Mouse (Mus musculus) adrenal gland, postnatal 25 days (tissue): ENCODE measurements around the gene Olfr304. TPM values are rescaled to one million over a fixed set of nuclear protein-coding genes. Genes with fewer than 3 reads are reported as not detected.
"Not testable (repeated sequence)": the region's sequence is repeated elsewhere in the genome, so short reads cannot be mapped to it uniquely, and the experiment has no call there.

Experiments used
- DNase-seq: peaks from one replicate; pipeline ENCODE4 v3.0.0; 2021; ENCODE audit warnings: mixed read lengths
- long read RNA-seq: library from polyadenylated mRNA; stranded (forward); transcript quantifications from one replicate; pipeline ENCODE4 v2.0.0, GENCODE M21; 2021
- total RNA-seq: library from RNA; stranded (reverse); gene quantifications from 2 replicates; pipeline ENCODE4 v1.2.3, GENCODE M21; 2021

The Olfr304 gene
- not detected in 2 replicates for total RNA-seq
- long read RNA-seq = 0 reads

DNA sequence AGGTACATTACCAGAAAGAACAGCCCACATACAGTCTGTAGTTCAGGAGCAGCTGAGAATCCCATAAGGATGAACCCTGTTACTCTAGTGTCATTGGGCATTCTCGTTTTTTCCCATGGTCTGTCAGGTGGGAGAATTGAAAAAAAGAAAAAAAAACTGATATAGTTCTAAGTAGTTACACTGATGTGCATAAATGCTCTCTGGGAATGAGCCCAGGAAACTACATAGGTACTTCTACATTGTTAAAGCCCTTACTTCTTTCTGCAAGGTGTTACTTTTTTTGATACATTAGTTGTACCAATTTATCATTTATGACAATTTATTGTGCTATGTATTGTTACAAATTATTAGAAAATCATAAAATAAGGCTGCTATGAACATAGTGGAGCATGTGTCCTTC, at the start of gene Olfr304:
Gene Olfr304 (minus strand): TSS at position 101 of the 400 bp plus-strand sequence.
- no peak for DNase-seq

DNA sequence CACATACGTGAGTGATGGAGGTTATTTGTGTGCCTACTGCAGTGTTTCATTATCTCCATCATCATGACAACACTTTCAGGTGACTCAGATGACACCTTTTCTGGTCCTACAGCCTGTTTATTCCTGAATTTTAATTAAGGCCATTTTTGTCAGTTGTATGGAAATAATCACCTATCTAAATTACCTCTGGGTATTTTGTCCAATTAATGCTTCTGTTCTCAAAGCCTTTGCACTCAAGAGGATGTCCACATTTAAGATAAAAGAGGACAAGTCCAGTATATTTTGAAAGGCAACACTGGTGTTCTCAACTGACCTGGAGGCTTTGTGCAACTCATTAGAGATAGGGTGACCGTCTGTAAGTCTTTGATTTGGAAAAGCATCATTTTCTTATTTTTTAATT, 17.1 kb upstream of the Olfr304 start, which contains the start of gene Olfr301:
Gene Olfr301 (plus strand): TSS at position 301 of the 400 bp plus-strand sequence.
- DNase-seq = no peak

DNA sequence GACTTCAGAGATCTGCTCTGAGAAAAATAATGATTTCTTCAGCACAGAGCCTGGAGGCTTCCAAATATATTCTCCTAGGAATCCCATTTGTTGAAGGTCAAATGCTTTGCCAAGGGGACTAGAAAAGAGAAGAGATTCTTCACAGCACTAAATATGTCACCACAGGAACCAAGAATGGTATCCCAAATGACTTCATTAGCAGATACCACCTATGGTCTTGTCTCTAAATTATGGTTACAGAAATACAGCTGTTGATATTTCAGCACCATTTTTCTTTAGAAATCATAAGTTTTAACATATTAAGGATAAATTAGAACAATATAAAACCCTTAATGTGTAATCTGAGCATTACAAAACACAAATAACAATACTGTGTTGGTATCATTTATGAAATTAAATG, 11.2 kb upstream of the Olfr304 start, which contains the start of gene Olfr303:
Gene Olfr303 (minus strand): TSS at position 101 of the 400 bp plus-strand sequence.
- no peak for DNase-seq

DNA sequence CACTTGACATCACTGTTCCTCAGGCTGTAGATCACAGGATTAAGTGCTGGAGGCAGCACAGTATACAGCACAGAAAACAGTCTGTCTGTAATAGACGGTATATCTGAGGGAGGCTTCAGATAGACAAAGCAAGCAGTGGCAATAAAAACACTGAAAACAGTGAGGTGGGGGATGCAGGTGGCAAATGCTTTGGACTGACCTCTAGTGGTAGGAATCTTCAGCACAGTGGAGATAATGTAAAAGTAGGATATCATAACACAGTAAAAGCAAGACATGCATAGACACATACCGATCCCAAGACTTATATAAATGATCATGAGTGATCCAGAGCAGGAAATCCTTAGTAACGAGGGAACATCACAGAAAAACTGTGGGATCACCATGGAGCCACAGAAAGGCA, 689 bp downstream of the Olfr304 start:
- DNase-seq = no peak

DNA sequence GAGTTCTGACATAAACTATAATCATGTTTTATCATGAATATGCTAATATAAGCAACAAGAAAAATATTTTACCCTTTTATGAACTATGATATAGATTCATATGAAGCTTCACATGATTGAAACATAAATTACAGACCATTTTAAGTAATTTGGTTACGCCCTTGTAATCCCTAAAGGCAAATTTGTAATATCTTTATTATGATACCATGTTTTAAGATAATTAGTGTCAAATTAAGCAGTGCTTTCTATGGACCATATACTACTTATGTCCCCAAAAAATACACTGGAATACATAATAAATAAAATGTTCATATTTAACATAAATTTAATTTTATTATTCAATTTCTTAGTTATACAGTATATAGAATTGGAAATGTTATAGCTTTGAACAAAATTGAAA, 19.6 kb downstream of the Olfr304 start, which contains the start of gene Olfr305:
Gene Olfr305 (minus strand): TSS at position 101 of the 400 bp plus-strand sequence.
- no peak for DNase-seq

DNA sequence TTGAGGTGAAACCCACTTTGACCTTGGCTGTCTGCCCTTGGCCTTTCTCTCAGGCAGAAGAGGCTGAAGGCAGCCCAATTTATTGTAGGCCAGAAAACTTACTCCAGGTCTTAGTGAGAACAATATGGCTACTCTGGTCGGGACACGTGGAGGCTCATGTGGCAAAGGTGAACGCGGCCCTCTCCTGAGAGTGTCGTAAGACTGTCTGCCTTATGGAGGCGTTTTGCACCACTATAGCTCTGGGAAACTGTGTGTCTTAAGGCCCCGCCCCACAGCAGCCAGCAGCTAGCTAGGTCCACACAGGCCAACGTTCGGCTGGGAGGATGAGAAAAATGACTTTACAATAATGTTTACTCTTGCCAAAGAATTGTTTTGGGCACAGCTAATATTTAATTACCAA, 40.2 kb downstream of the Olfr304 start:
- not testable (repeated sequence) for DNase-seq

DNA sequence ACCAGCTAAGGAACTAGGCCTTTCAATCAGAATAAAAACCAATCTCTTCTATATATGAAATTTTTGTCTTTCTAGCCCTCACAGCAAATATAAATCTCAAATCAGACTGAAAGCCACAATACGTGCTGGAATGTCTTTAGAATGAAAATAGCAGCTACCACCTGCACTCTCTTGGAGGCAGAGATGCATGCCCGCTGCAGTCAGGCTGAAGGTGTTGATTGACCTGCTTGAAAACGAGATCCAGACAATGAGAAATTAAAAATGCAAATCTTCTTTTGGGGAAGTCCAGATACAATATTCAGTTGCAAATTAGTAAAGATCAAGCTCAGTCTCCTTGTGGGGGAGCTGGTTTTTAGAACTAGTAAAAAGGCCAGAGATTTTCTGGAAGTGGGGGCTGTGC, 42.2 kb downstream of the Olfr304 start:
- DNase-seq = no peak

DNA sequence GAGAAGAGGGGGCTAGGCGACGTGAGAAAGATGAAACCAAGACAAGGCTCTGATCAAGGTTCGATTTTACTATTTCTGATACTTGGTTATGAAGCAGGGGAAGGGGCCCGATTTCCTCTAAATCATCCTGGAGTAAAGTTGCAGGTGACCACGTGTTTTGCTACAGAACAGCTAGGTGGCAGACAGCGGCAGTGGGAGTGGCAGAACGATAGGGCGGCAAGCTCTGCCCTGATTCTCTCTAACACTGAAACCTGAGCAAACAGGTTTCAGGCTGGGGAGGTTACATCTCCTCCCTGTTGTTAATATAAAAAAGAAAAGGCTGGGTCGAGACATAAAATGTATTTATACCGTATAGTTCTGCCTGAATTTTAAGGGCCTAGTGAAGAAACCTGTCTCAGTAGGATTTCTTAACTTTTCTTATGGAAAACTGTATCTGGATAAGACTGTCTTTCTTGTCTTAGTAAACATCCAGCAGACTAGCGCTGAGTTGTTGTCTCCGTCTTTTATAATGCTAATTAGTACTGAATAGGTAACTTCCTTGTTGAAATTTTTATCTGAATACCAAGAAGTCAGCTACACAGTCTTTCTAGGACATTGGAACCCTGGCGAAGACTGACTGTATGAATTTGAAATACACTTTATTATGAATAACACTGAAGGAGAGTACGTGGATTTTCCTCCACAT, 43.4 kb downstream of the Olfr304 start:
- DNase-seq = no peak

DNA sequence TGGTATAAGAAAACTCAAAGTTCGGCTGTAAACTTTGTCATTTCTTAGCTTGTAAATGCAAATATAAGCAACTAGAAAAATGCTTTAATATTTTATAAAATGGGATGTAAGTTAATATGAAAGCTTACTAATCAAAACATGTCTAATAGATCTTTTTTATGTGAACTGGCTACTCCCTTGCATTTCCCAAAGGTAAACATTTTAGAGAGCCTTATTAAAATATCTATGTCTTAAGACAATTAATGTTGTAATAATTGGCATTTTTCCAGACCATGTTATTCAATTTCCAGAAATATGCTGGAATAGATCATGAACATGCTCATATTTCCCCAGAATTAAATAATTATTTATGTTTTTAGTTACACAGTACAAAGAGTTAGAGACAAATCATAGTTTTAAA, 49.0 kb downstream of the Olfr304 start, which contains the start of gene Olfr307:
Gene Olfr307 (minus strand): TSS at position 101 of the 400 bp plus-strand sequence.
- no peak for DNase-seq

Other genes starting within 250 kb of the Olfr304 start
- gene Vmn2r75, start 214.9 kb downstream of the Olfr304 start, total RNA-seq = not detected in 2 replicates
- gene Vmn2r76, start 140.3 kb downstream of the Olfr304 start, total RNA-seq = not detected in 2 replicates
- gene Olfr310, start 109.5 kb downstream of the Olfr304 start, total RNA-seq = not detected in 2 replicates
- gene Olfr309, start 73.0 kb downstream of the Olfr304 start, total RNA-seq = not detected in 2 replicates
- not detected in 2 replicates for gene Olfr308, start 61.0 kb downstream of the Olfr304 start, total RNA-seq
- gene Olfr307, start 49.1 kb downstream of the Olfr304 start, total RNA-seq = not detected in 2 replicates
- not detected in 2 replicates for gene Olfr305, start 19.7 kb downstream of the Olfr304 start, total RNA-seq
- gene Olfr303, start 11.1 kb upstream of the Olfr304 start, total RNA-seq = not detected in 2 replicates
- not detected in 2 replicates for gene Olfr301, start 17.2 kb upstream of the Olfr304 start, total RNA-seq
- gene Olfr299, start 73.3 kb upstream of the Olfr304 start, total RNA-seq = not detected in 2 replicates
- not detected in 2 replicates for gene Olfr298, start 105.8 kb upstream of the Olfr304 start, total RNA-seq
- not detected in 2 replicates for gene Olfr297, start 133.3 kb upstream of the Olfr304 start, total RNA-seq
- not detected in 2 replicates for gene Olfr295, start 197.2 kb upstream of the Olfr304 start, total RNA-seq
- gene Olfr294, start 230.0 kb upstream of the Olfr304 start, total RNA-seq = not detected in 2 replicates